Comparison of ENCODE assay signal across 16 mouse cellular contexts in the genomic region with DNA sequence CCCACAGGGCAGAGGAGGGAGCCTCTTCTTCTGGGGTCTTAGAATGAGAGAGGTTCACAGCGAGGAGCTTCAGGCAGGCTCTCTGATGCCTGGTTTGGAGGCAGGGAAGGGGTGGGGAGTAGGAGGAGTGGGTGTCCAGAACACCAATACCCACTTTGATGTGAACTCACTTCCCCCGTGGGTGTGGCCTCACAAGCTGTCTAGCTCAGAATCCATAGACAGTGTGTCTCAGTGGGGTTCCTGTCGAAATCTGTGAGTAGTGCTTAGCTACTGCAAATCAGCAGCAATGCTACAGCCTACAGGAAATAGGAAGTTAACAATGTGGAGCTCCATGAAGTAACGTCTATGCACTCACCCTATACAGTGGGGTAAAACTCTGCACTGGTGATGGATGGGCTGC.
"Had no signal": no experiment of that assay in that cellular context is flagged by ENCODE, and none has a peak within 500 bp of the region (broad histone marks: within the 10 kb centered on the region; RNA-seq: fewer than 3 reads in every experiment).

No protein-coding gene starts in this region.

- H3K4me3 ChIP-seq: layer of hippocampus, adult 2 months; liver, embryonic 13.5 days; megakaryocyte, embryonic 14.5 days; midbrain, embryonic 10.5 days; midbrain, embryonic 13.5 days; myocyte; neural tube, embryonic 13.5 days had no signal

- H3K27me3 ChIP-seq: liver, embryonic 13.5 days; megakaryocyte, embryonic 14.5 days; neural tube, embryonic 13.5 days had no signal

- H3K27ac ChIP-seq: kidney, postnatal 0 days; layer of hippocampus, adult 2 months; liver, embryonic 13.5 days; midbrain, embryonic 10.5 days; midbrain, embryonic 13.5 days; neural tube, embryonic 13.5 days had no signal

- H3K4me2 ChIP-seq: liver, embryonic 13.5 days; midbrain, embryonic 13.5 days; neural tube, embryonic 13.5 days had no signal

- ATAC-seq: intestine, embryonic 16.5 days; midbrain, embryonic 13.5 days; midbrain, embryonic 16.5 days had no signal

- H3K36me3 ChIP-seq: liver, embryonic 13.5 days; midbrain, embryonic 10.5 days; midbrain, embryonic 13.5 days; neural tube, embryonic 13.5 days had no signal

- H3K9ac ChIP-seq: liver, embryonic 13.5 days; midbrain, embryonic 13.5 days; neural tube, embryonic 13.5 days had no signal

- DNase-seq: kidney, adult 2 months; kidney, postnatal 25 days; layer of hippocampus, adult 9-11 months; liver, embryonic 13.5 days; lung, postnatal 14 days; thymus, adult 18-20 months; thymus, postnatal 36 days had no signal

- H3K9me3 ChIP-seq: midbrain, embryonic 10.5 days; midbrain, embryonic 13.5 days; neural tube, embryonic 13.5 days had no signal

- H3K4me1 ChIP-seq: liver, embryonic 13.5 days; megakaryocyte, embryonic 14.5 days; midbrain, embryonic 13.5 days had no signal
